Mouse (Mus musculus) frontal cortex, postnatal 25 days (tissue): ENCODE measurements around the gene Iqch.

ENCODE experiments used
- DNase-seq, 2 experiments: peaks; one replicate each; pipeline ENCODE4 v3.0.0; 2022; ENCODE audit warnings: low spot score in 2 of 2

Gene Iqch

DNA sequence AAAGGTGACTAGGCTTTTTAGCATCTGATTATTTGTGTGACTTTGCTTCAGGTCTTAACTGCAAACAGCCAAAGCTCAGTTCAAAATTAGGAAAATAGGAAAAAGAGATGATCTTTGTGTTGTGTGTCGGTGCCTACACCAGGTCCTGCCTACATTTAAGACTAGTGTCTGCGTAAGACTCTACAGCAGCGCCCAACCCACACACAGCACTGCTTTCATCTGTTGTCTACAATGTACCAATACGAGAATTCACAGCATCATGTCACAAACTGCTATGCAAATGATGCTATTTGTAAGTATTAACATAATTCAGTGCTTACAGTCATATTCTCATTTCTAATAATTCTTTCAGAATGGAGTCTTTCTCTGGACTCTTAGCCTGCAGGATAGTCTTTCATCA, 108.5 kb downstream of the Iqch start:
- DNase-seq: no peak

DNA sequence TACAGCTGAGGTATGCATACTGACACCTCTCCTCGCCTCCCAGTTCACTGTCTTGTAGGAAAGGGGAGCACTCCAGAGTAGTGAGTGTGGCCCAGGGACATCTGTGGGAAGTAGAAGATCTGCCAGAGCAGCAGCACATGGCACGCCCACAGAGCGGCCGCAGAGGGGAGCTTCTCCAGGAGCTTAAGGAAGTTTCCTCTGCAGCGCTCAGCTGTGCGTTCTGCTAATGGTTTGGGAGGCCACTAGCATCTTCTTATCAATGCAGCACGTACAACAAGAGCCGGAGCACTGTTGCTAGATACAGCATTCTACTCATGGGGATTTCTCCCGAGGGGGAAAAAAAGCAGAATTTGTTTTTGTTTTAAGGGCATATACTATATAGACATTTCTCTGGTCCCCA, 110.0 kb downstream of the Iqch start:
- DNase-seq: no peak

DNA sequence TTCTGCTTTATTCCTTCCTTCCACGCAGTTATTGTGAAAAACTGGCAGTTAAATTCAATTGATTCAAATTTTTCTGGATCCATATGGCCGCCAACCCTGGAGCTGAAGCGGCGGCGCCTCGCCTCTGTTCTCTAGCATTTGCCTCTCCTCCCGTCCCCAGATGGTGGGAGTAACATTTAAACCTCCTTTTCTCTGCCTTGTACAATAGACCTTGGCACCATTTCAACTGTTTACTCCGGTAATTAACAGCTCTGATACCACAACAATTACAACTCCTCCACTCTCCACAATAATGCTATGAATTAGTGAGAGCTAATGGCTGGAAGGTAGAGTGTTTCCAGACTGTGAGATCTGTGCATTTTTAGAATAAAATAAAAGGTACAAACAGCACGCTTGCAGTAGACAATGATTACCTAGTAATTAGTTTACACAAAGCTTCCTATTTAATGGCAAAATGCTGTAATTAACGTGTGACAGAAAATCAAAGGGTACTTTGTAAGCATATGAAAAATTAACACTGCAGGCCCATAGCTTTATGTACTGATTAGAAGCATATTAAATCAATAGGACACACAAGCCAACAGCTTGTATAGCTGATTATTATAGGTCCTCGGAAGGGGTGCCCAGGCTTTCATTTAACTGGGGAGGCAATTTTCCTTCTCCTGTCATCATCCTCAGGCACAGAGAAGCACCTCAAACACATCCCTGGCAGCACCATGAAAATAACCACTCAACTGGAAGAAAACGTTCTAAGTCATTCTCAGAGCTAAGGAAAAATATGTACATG, 111.6 kb downstream of the Iqch start:
- DNase-seq: no peak

DNA sequence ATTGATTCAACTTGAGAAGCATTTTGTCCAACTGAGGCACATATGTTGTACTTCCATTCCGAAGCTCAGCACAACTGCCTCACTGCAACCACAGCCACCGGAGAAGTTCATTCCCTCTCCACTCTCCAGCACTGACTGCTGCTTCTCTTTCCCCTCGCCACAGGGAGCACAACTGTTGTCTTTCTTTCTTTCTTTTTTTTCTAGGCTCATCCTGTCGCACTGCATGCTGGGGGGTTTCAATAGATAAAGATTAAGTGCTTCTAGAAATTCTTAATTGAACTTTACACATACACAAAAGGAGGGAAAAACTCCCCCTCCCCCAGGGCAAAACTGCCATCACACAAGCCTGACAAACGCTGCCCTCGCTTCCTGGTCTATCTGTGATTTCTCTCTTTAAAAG, 113.1 kb downstream of the Iqch start:
- DNase-seq: no peak

DNA sequence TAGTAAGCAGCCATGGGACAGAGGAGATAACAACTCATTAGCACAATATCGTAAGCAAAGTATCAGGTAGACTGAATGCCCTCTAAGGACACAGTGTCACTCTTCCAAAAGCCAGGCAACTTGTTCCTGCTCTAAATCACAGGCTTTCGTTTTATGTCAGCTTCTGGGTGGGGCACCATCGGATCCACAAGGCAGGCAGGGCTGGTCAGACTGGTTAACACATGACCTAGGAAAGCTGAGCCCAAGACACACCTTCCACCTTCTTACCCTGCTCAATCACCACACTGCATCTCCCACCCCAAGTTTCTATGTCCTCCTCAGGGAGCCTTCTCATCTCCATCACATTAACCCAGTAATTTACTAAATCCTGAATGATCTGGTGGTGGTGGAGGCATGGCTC, 136.7 kb downstream of the Iqch start:
- no peak for DNase-seq

DNA sequence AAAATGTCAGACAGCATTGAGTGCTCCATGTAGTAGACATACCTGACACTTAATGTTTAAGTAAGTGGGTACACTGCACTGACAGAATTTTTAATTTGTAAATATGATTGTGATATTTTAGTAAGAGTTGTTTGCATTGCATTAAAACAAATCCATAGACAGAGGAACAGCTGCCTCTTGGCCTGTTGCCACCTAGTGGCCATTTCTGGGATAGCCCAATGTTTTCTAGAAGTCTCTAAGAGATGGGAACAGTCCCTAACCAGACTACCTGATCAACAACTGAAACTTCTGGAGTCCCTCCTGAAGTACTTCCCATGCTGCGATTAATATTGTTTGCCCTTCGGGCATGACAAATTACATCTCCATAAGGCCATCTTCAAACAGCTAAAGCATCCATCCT, 140.0 kb downstream of the Iqch start:
- peak; percentile 43 to 75 for DNase-seq

DNA sequence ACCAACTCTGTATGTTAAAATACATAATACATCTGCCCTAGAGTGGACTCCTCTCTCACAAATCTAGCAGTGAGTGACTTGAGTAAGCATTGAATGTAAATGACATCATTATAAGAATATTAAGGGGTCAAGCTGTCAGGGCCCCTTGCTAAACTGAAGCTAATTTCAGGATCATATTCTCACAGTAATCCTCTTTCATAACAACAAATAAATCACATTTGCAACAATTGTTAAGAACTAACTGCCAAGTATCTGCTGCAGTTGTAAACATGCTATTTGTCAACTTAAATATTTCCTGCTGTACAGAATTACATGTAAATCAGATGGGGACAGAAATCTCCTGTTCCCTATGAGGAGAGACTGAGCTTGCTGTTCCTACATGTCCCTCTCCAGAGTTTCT, 145.9 kb downstream of the Iqch start:
- no peak for DNase-seq

DNA sequence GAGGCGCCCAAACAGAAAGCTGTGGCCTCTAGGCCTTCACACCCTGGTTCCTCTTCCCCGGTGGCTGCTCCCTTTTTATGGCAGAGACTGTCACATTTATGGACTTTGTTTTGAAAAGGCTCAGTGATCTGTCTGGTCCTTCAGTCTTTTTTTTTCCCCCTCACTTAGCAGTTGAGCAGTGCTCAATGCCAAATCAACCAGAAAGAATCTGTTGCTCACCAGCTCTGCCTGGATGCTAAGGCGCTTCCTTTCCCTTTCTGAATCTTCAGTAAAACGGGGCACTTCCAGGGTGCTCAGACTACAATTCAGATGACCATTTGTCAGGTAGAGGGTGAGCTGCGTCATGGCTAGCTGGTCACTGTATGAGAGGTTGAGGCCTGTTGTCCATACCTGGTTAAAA, 148.0 kb downstream of the Iqch start:
- DNase-seq: no peak

DNA sequence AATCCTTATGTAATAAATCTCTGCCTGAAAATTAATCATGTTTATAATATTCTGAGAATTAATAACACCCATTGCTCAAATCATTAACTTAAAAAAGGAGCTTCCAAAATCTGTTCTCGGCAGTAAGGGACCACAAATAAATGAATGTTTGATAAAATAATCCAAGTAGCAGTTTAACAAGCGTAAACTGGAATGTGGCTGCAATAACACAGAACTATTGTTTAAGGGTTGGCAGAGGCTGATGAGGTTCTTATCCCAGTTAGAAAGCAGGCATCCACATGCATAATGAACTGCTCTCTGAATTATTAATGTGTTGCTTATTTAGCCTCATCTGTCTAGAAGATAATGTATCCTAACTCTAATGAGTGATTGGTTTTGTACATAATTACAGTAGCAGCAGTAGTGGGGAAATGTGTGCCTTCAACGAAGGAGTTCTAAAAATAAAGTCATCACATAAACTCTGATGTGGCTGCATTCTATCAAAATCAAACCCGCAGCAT, 151.7 kb downstream of the Iqch start:
- no peak for DNase-seq

DNA sequence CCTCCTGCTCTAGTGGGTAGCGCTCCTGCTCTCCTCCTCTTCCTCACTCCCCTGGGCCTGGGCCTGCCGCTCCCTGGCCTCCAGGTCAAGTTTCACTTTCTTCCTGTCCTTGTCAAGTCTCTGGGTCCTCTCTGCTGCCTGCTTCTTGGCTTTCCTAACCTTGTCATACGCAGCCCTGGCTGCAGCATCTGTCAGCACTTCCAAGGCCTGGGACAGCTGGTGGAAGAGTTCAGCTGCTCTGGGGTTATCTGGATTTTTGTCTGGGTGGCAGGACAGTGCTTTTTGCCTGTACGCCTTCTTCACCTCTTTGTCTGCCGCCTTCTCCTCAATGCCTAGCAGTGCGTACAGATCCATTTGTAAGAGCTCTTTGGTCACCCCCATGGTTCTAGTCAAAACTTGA, 158.6 kb downstream of the Iqch start:
- DNase-seq: no peak

DNA sequence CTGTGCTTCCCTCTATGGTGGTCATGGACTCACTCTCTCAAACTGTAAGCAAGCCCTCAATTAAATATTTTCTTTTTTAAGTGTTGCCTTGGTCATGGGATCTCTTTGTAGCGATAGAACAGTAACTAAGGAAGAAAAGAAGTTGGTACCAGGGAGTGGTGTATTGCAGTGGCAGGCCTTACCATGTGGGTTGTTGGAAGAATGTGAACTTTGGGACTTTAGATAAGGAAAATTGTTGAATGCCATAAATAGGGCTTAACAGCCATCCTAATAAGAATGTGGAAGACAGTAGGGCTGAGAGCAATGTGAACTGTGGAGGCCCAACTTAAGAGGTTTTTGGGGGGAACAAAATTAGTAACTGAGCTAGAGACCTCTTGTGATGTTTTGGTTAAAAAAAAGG, 171.6 kb downstream of the Iqch start:
- no peak for DNase-seq

DNA sequence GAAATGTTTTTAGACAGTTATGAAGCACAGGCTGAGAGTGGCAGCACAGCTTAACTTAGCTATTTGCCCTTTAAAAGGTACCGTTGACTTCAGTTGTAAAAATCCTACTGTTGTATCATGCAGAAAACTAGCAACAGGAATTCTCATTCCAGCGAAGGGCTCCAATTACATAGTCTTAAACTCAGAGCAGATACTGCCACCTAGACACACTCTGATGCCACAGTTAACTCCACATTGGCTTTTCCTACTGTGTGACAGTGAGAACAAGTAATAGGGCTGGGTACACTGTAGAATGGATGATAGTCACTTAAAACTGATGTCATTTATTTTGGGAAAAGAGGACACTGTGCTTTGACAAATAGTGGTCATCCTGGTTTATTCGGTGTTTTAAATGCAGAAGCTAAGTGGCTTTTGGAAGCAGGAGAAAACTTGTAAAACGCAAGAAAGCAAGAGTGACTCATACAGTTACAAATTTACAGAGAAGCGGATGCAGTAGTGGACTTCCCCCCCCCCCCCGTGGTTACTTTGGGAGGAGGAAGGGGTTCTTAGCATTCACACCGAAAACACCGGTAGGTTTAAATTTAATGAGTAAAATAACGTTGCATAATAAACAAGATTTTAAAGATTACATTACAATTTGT, 181.1 kb downstream of the Iqch start:
- DNase-seq: no peak

DNA sequence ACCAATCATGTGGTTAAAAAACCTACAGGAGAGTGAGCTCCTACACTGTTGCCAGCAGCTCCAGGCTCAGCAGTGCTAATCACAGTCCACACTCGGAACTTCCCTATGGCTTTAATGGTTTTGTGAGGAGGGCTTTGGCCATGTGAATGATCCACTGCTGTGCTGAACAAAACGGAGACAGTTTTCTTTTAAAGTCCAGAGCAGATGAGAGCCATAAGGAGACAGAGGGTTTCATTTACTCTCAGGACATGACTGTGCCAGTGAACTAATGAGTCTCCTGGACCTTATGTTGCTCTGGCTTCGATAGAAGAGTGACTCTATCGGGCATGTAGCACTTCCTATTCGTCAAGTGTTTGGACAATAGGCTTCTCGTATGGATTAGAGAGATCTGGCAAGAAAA, 181.9 kb downstream of the Iqch start:
- no peak for DNase-seq

DNA sequence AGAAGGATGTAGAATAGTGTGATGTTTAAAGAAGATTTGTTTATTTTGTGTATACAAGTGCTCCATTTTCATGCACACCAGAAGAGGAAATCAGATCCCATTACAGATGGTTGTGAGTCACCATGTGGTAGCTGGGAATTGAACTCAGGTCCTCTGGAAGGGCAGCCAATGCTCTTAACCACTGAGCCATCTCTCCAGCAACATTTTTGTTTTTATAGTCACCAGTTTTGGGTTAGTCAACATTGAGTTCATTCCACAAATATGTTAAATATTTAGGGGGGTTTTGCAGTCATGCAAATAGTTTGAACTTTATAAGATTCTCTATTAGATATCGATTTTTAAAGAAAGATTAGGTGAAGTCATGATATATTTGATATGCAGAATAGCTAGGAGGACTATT, 202.1 kb downstream of the Iqch start:
- DNase-seq: no peak

DNA sequence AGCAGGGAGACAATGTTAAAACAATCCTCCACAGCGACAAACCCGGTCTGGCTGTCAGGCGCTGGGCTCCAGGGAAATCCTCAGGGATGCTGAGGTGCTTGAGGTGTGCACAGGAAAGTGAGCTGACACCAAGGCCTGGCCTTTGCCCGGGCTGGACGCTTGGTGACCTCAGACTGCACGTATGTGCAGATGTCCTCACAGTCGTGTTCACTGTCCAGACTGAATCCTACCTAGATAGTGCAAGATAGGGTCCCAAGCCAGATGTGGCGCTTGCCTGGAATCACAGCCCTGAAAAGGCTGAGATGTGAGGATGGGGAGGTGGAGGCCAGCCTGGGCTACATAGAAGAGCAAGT, 202.9 kb downstream of the Iqch start:
- no peak for DNase-seq

DNA sequence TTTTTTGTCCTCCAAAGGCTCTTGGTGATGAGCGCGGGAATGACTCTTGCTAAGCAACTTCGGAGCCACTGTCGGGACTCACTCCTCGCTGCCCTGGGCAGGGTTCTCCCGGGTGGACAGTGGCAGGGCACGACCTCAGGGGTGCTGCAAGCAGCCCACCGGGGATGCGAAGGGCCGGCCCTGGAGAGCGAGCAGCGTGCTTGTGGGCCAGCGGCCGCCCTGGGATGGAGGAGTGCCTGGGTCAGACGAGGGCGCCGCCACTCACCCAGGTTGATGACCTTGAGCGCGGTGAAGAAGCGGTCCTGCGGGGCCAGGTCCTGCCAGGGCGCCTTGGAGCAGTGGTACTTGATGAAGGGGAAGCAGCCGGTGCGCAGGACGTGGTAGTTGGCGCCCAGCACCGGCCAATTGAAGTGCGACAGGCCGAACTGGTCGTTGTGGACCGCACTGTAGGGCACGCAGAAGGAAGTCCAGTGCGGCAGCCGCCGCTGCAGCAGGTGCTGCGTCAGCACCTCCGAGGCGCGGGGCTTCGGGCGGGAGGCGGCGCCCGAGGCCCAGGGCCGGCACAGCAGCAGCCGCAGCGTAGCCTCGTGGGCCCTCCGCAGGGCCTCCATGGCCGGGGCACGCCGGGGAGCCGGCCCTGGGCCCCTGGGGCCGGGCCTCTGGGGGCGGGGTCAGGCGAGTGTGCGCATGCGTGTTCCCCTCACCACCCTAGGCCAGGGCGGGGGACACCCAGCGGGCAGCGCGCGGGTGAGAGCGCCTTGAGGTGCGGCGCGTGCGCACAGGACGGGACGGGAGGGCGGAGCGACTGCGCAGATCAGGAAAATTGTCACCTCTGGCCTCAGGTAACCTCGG, 203.5 kb downstream of the Iqch start, which contains the start of gene 2300009A05Rik:
2300009A05Rik (minus strand) TSS at position 636 of the 852 bp plus-strand sequence.
- peak; percentile 87 to 89 for DNase-seq

DNA sequence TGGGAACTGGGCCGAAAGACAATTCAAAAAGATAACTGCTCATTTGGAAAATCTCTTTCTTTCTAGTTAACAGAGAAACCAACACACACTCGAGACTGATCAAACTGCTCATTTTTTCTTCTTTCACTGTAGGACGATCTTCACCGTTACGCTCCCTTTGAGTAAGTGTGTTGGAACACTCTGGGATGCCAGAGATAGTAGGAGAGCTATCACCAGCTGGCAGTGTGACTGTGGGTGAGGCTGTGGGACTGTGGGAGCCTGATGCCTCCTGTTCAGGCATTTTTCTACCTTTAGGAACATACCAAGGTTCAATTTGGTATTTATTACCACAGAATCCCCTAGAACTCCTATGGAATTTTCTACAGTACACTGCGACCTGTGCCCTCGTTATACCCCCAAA, 206.7 kb downstream of the Iqch start:
- no peak for DNase-seq

DNA sequence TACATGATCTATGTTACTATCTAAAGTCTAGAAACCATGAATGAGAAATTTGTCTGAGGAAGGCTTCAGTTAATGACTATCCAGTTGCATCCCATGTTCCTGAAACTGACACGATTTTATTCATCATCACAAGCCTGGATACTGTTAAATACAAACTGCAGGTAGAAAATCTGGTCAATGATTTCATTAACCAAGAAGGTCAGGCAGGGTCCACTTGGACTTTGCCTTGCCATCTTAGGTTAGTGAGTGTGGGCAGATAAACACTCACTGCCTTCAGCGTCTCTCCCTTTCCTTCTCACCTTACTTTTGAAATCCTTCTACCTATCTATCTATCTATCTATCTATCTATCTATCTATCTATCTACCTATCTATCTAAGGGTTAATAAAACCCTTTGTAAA, 211.0 kb downstream of the Iqch start:
- no peak for DNase-seq

DNA sequence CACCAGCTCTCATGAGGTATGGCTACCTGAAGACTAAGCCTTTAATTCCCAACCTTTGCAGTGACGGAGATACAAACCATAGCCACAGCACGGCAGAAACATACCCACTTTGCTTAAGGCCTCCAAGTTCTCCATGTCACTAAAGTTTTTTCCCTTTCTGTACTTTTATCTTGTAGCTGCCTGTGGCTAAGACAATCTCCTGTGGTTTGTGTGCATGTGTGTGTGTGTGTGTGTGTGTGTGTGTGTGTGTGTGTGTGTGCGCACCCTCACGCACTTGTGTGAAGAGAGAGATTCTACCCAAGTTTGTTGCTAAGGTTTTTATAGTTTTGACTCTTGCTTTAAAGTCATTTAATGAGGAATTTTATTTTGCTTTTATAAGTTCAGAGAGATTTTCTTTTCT, 219.5 kb downstream of the Iqch start:
- no peak for DNase-seq

DNA sequence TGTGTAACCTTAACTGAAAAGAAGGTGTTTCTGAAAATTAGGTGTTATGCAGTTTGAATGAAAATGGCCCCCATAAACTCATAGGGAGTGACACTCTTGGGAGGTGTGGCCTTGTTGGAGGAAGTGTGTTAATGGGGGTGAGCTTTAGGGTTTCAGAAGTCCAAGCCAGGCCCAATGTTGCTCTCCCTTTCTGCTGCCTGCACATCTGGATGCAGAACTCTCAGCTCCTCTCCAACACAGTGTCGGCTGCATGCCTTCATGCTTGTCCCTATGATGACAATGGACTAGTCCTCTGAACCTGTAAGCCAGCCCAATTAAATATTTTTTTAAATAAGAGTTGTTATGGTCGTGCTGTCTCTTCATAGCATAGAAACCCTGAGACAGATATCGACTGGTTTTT, 222.0 kb downstream of the Iqch start:
- no peak for DNase-seq

DNA sequence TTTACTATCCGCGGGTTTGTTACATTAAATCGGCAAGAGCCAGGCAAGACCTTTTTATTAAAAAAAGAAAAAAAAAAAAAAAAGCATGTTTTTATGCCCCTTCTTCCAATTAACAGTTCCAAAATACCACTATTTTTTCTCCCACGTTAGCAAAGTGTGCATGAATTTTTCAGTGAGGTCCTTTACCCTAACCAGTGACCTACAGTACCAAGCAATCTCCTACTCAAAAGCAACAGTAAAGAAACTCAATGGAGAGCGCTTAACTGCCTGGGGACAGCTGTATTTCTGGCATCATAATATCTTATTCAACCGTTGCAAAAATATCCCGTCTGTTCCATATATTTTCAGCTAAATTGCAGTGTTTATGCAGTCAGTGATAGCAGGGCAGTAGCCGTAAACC, 224.1 kb downstream of the Iqch start:
- DNase-seq: no peak

DNA sequence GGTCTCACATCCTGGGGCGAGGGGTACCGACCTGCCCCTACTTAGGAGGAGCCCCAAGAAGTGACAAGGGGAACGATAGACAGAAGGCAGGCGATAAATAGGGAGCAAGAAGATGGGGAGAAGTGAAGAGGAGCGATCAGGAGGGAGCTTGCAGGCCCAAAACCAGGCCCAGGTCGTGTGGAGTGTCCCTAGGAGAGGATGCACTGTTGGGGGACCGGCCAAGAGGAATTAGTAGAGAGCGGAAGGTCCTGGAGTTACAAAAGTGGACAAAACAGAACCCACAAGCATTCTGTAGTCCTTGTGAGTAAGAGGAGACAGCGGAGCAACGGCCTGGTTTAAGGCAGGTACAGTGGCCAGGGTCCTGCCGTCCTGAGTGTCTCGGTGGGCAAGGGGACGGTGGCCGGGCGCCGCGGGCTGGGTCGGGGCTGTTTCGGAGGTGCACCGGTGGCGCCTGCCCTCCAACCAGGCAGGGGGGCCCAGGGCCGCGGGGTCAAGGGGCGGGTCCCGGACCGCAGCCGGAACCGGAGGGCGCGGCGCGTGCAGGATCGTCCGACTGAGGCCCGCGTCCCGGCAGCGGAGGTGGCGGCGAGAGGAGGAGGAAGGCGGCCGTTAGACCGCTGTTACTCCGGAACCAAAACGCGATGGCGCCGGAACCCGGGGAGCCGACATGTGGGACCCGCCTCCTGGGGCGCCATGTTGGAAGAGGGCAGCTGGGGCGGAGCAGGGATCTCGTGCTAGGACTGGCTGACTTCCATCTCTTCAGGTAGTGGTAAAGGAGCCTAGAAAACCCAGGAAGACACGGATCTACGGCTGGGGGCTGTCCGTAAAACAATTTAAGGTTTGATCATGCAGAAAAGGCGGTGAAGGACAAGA, 224.8 kb downstream of the Iqch start, which contains the start of gene Map2k5:
Map2k5 (minus strand) TSS at position 633 of the 873 bp plus-strand sequence.
- DNase-seq: peak; percentile 76 to 82
